Mouse (Mus musculus): ENCODE measurements around the gene Gm10309. TPM values are rescaled to one million over a fixed set of nuclear protein-coding genes. Genes with fewer than 3 reads are reported as not detected.

Gene Gm10309
- total and polyA plus RNA-seq, 2 experiments from 2014 or later: 0.12 TPM; not detected in 1

DNA sequence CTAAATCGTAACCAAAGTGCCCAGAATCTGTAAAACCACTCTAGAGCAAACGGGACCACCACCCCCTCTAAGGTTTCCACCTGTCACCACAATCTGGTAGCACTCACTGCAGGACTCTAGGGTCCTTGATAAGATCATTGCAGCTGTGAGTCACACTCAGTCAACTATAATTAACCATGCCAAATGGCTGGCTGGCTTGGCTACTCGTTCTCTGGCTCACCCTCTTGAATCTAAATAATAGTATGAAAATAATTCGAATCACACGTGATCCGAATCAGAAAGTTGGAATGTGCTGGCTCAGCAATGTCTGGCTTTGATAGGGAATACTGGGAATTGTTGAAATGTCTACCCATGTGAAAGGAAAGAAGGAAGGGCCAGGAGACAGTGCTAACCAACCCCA, 48.5 kb downstream of the Gm10309 start:
- Histone ChIP-seq H3K4me3 (ENCODE audit: low read depth, low read length) (no peak overlapping the region), H3K4me1 (ENCODE audit: control insufficient read depth, insufficient read depth) (peaks cover 28% of the 10 kb centered on the region), H3K27me3 (ENCODE audit: control insufficient read depth, insufficient read depth, low read length) (no peaks in the 10 kb centered on the region), H3K9ac (replicated peaks; ENCODE audit: low read depth, low read length) (no peak overlapping the region), H3K27ac (ENCODE audit: low read depth) (peak overlapping the region; percentile 50), H3K9me3 (replicated peaks; ENCODE audit: control insufficient read depth, low read length) (no peaks in the 10 kb centered on the region), H3K36me3 (replicated peaks; ENCODE audit: control insufficient read depth, insufficient read depth, low read length) (no peaks in the 10 kb centered on the region), H3K4me2 (ENCODE audit: low read depth, low read length) (no peak overlapping the region)
- TF ChIP-seq EP300 (IDR thresholded peaks at IDR 0.05; ENCODE audit: low read depth) (0 out of 2 replicates have a peak, but pooled peaks have one; percentile 46), CTCF (IDR thresholded peaks at IDR 0.05; ENCODE audit: low read depth) (no peak)
- ATAC-seq (ENCODE audit: insufficient read depth, low read depth) (peak; percentile 70), DNase-seq (ENCODE audit: low spot score) (peak; percentile 51)
- 28% methylated on average over 6 of the region's 6 CpGs for WGBS

GRCm38 (mm10) chr17:86454351-86454706, 50.7 kb downstream of the Gm10309 start:
- no peaks in the 10 kb centered on the region for H3K36me3 ChIP-seq (replicated peaks; ENCODE audit: control insufficient read depth, insufficient read depth, low read length)
- H3K27ac ChIP-seq (ENCODE audit: low read depth): no peak overlapping the region
- WGBS: 81% methylated on average over 3 of the region's 3 CpGs
- peaks cover 17% of the 10 kb centered on the region for H3K4me1 ChIP-seq (ENCODE audit: control insufficient read depth, insufficient read depth)
- H3K9me3 ChIP-seq (replicated peaks; ENCODE audit: control insufficient read depth, low read length): no peaks in the 10 kb centered on the region
- TF ChIP-seq EP300 (IDR thresholded peaks at IDR 0.05; ENCODE audit: low read depth): no peak
- TF ChIP-seq CTCF (IDR thresholded peaks at IDR 0.05; ENCODE audit: low read depth): no peak
- no peak overlapping the region for H3K4me2 ChIP-seq (ENCODE audit: low read depth, low read length)
- no peak for ATAC-seq (ENCODE audit: insufficient read depth, low read depth)
- no peaks in the 10 kb centered on the region for H3K27me3 ChIP-seq (ENCODE audit: control insufficient read depth, insufficient read depth, low read length)
- no peak overlapping the region for H3K4me3 ChIP-seq (ENCODE audit: low read depth, low read length)
- H3K9ac ChIP-seq (replicated peaks; ENCODE audit: low read depth, low read length): no peak overlapping the region
- no peak for DNase-seq (ENCODE audit: low spot score)

DNA sequence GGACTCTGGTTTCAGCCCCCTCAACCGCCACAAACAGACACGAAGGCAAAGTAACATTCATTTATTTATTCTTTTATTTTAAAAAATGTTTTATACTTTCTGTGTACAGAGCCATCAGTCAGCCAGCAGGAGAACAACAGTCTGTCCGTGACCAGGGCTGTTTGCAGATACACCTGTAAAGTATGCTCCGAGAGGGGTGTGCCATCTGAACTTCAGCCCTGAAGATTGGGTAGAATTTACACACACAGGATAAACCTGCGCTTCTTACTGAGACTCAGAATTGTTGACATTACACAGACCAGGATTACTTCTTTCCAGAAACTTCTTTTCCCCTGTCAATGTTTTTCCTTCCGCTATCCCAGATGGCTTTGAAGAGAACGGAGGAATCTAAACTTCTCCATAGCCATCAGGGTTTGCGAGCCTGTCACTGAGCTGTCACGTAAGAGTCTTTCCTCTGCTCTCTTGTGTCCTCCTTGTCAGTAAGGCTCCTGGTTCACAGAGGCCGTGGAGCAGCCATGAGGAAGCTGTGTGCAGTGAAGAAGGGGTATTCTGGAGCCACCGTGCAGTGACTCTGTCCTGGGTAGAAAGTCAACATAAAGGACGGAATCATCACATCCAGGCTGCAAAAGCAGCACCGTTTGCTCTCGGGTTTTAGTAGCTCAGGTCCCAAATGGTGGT, 51.2 kb downstream of the Gm10309 start:
- Histone ChIP-seq H3K9ac (replicated peaks; ENCODE audit: low read depth, low read length) (no peak overlapping the region), H3K27me3 (ENCODE audit: control insufficient read depth, insufficient read depth, low read length) (no peaks in the 10 kb centered on the region), H3K4me2 (ENCODE audit: low read depth, low read length) (no peak overlapping the region), H3K9me3 (replicated peaks; ENCODE audit: control insufficient read depth, low read length) (no peaks in the 10 kb centered on the region), H3K4me1 (ENCODE audit: control insufficient read depth, insufficient read depth) (peaks cover 17% of the 10 kb centered on the region), H3K4me3 (ENCODE audit: low read depth, low read length) (no peak overlapping the region), H3K36me3 (replicated peaks; ENCODE audit: control insufficient read depth, insufficient read depth, low read length) (no peaks in the 10 kb centered on the region), H3K27ac (ENCODE audit: low read depth) (no peak overlapping the region)
- 82% methylated on average over 14 of the region's 14 CpGs for WGBS
- TF ChIP-seq CTCF (IDR thresholded peaks at IDR 0.05; ENCODE audit: low read depth): no peak
- no peak for TF ChIP-seq EP300 (IDR thresholded peaks at IDR 0.05; ENCODE audit: low read depth)
- DNase-seq (ENCODE audit: low spot score) (no peak), ATAC-seq (ENCODE audit: insufficient read depth, low read depth) (no peak)

DNA sequence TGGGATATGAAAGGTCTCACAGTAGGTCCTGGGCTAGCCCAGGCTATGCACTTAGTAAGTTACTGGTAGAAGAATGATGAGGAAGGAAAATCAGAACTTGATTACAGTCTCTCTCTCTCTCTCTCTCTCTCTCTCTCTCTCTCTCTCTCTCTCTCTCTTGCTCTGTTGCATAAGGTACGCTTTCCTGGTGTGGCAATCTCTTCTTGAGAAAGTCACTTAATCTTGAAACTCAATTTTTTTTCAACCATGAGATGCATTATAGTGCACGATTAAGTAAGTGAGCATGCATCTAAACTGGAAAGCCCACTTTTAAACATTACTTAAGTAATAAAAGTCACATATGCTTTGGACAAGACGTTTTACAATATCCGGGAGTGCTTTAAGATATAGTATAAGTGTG, 52.1 kb downstream of the Gm10309 start:
- DNase-seq (ENCODE audit: low spot score): no peak
- Histone ChIP-seq H3K36me3 (replicated peaks; ENCODE audit: control insufficient read depth, insufficient read depth, low read length) (no peaks in the 10 kb centered on the region), H3K9ac (replicated peaks; ENCODE audit: low read depth, low read length) (no peak overlapping the region)

More for the DNA sequence above, 52.1 kb downstream of the Gm10309 start:
- Histone ChIP-seq H3K9me3 (replicated peaks; ENCODE audit: control insufficient read depth, low read length) (no peaks in the 10 kb centered on the region), H3K27ac (ENCODE audit: low read depth) (no peak overlapping the region), H3K4me1 (ENCODE audit: control insufficient read depth, insufficient read depth) (peaks cover 17% of the 10 kb centered on the region), H3K27me3 (ENCODE audit: control insufficient read depth, insufficient read depth, low read length) (no peaks in the 10 kb centered on the region), H3K4me3 (ENCODE audit: low read depth, low read length) (no peak overlapping the region), H3K4me2 (ENCODE audit: low read depth, low read length) (no peak overlapping the region)
- ATAC-seq (ENCODE audit: insufficient read depth, low read depth): no peak
- WGBS: 93% methylated on average over 4 of the region's 4 CpGs
- no peak for TF ChIP-seq CTCF (IDR thresholded peaks at IDR 0.05; ENCODE audit: low read depth)
- no peak for TF ChIP-seq EP300 (IDR thresholded peaks at IDR 0.05; ENCODE audit: low read depth)

Other genes starting within 250 kb of the Gm10309 start
- 28.7 and 38.3 TPM in 2 replicates for gene Epas1, start 248.5 kb upstream of the Gm10309 start, total RNA-seq (2014; rRNA removed; ENCODE audit: low replicate concordance)
- 9.1 and 9.2 TPM in 2 replicates for gene Epas1, start 248.5 kb upstream of the Gm10309 start, polyA plus RNA-seq (2015; fragmentation: Nextera tagmentation; extraction: Ambion mirVana)